Mouse (Mus musculus): ENCODE data around the gene Tfcp2.

The Tfcp2 gene

GRCm38 (mm10) chr15:100473926-100474503 lies 77.8 kb downstream of the Tfcp2 start:
- CTCF ChIA-PET: interaction anchor here in 3 of 4 experiments (0.6 to 2.3 kb wide), 9 partner anchors 8 to 842 kb away, joined by 3 to 13 read pairs (median 3); partner anchors contain the start of gene Smagp (in 1 of the 3)

GRCm38 (mm10) chr15:100470037-100470436 lies 81.8 kb downstream of the Tfcp2 start:
- POLR2A ChIA-PET: interaction anchor here in 2 of 4 experiments (0.9 to 20.6 kb wide), 8 partner anchors 12 to 213 kb away, joined by 3 to 291 read pairs (median 6); partner anchors contain the start of gene Csrnp2 (in 1 of the 2)
- CTCF ChIA-PET: interaction anchor here in 3 of 4 experiments (0.5 to 1.8 kb wide), 8 partner anchors 9 to 213 kb away, joined by 3 to 4 read pairs (median 4); partner anchors contain the start of gene Dazap2 (in 1 of the 3)

More at GRCm38 (mm10) chr15:100473926-100474503, 77.8 kb downstream of the Tfcp2 start:
- POLR2A ChIA-PET: interaction anchor here (0.5 to 20.6 kb wide), 46 partner anchors 8 to 760 kb away, joined by 3 to 291 read pairs (median 3); partner anchors contain the start of genes Dazap2 (in 2 of the 4), Csrnp2 (in 1 of the 4), Galnt6 (in 1 of the 4) and Pou6f1 (in 1 of the 4)

- CTCF ChIA-PET: interaction anchor here in 2 of 4 experiments (0.7 to 1.8 kb wide), 7 partner anchors 8 to 214 kb away, joined by 3 to 4 read pairs (median 4); partner anchors contain the start of gene Dazap2 (in 1 of the 2)
- POLR2A ChIA-PET: interaction anchor here in 3 of 4 experiments (0.8 to 20.6 kb wide), 11 partner anchors 12 to 311 kb away, joined by 3 to 291 read pairs (median 6); partner anchors contain the start of gene Csrnp2 (in 1 of the 3)
These were observed 82.6 kb downstream of the Tfcp2 start for GRCm38 (mm10) chr15:100469189-100469545.

GRCm38 (mm10) chr15:100468295-100469188 lies 83.3 kb downstream of the Tfcp2 start, which contains the start of gene Letmd1:
Gene Letmd1 (plus strand): TSS chr15:100469023.
- ChIA-PET CTCF (interaction anchor here in 3 of 4 experiments (0.6 to 2.2 kb wide), 18 partner anchors 8 to 215 kb away, joined by 3 to 9 read pairs (median 4); partner anchors contain the start of genes Bin2 (in 1 of the 3), Dazap2 (in 1 of the 3), Methig1 (in 1 of the 3) and Mettl7a2 (in 1 of the 3)), POLR2A (interaction anchor here in 3 of 4 experiments (0.6 to 20.6 kb wide), 18 partner anchors 8 to 311 kb away, joined by 3 to 291 read pairs (median 4); partner anchors contain the start of genes Csrnp2 (in 1 of the 3) and Dazap2 (in 1 of the 3))

GRCm38 (mm10) chr15:100467738-100468137 lies 84.1 kb downstream of the Tfcp2 start:
- ChIA-PET CTCF (interaction anchor here (0.6 to 2.2 kb wide), 17 partner anchors 10 to 437 kb away, joined by 3 to 9 read pairs (median 4); partner anchors contain the start of genes Methig1 (in 1 of the 4) and Mettl7a2 (in 1 of the 4)), POLR2A (interaction anchor here in 3 of 4 experiments (0.6 to 20.6 kb wide), 15 partner anchors 8 to 553 kb away, joined by 3 to 291 read pairs (median 4); partner anchors contain the start of genes Csrnp2 (in 1 of the 3) and Dazap2 (in 1 of the 3))

GRCm38 (mm10) chr15:100465432-100465831 lies 86.4 kb downstream of the Tfcp2 start:
- POLR2A ChIA-PET: interaction anchor here (0.6 to 20.6 kb wide), 9 partner anchors 8 to 814 kb away, joined by 3 to 291 read pairs (median 3); partner anchors contain the start of genes Csrnp2 (in 1 of the 4) and Racgap1 (in 1 of the 4)

GRCm38 (mm10) chr15:100463712-100464111 lies 88.1 kb downstream of the Tfcp2 start:
- CTCF ChIA-PET: interaction anchor here (0.6 to 1.4 kb wide), 9 partner anchors 12 to 220 kb away, joined by 3 to 9 read pairs (median 4); no protein-coding TSS in a partner anchor
- POLR2A ChIA-PET: interaction anchor here in 1 of 4 experiments (0.6 to 4.5 kb wide), 4 partner anchors 12 to 325 kb away, joined by 3 to 17 read pairs (median 4); partner anchors contain the start of gene Dazap2

More at GRCm38 (mm10) chr15:100465432-100465831, 86.4 kb downstream of the Tfcp2 start:
- CTCF ChIA-PET: interaction anchor here in 3 of 4 experiments (0.5 to 1.0 kb wide), 9 partner anchors 8 to 249 kb away, joined by 3 to 6 read pairs (median 4); no protein-coding TSS in a partner anchor

- ChIA-PET POLR2A (interaction anchor here in 3 of 4 experiments (0.6 to 4.5 kb wide), 13 partner anchors 10 to 326 kb away, joined by 3 to 17 read pairs (median 4); partner anchors contain the start of genes Dazap2 (in 2 of the 3) and Smagp (in 1 of the 3)), CTCF (interaction anchor here in 3 of 4 experiments (0.6 to 2.2 kb wide), 5 partner anchors 13 to 733 kb away, joined by 3 to 9 read pairs (median 6); no protein-coding TSS in a partner anchor)
These were observed 89.7 kb downstream of the Tfcp2 start for GRCm38 (mm10) chr15:100462086-100462485.

GRCm38 (mm10) chr15:100461646-100462045 lies 90.2 kb downstream of the Tfcp2 start:
- ChIA-PET CTCF (interaction anchor here (0.5 to 2.2 kb wide), 27 partner anchors 8 to 1989 kb away, joined by 3 to 11 read pairs (median 4); partner anchors contain the start of gene Dip2b (in 1 of the 4)), POLR2A (interaction anchor here in 3 of 4 experiments (0.6 to 4.5 kb wide), 26 partner anchors 10 to 326 kb away, joined by 3 to 17 read pairs (median 4); partner anchors contain the start of genes Dazap2 (in 2 of the 3), Gm5475 (in 1 of the 3) and Smagp (in 1 of the 3))

- POLR2A ChIA-PET: interaction anchor here in 3 of 4 experiments (0.6 to 4.5 kb wide), 25 partner anchors 9 to 563 kb away, joined by 3 to 17 read pairs (median 3); partner anchors contain the start of genes Dazap2 (in 1 of the 3), Gm5475 (in 1 of the 3) and Smagp (in 1 of the 3)
- CTCF ChIA-PET: interaction anchor here (0.5 to 2.2 kb wide), 26 partner anchors 9 to 776 kb away, joined by 3 to 11 read pairs (median 4); partner anchors contain the start of genes Dazap2 (in 1 of the 4) and Dip2b (in 1 of the 4)
These were observed 90.9 kb downstream of the Tfcp2 start for GRCm38 (mm10) chr15:100460942-100461341.

GRCm38 (mm10) chr15:100458055-100458454 lies 93.8 kb downstream of the Tfcp2 start:
- POLR2A ChIA-PET: interaction anchor here in 3 of 4 experiments (0.6 to 1.3 kb wide), 9 partner anchors 11 to 179 kb away, joined by 3 to 6 read pairs (median 3); partner anchors contain the start of genes Csrnp2 (in 1 of the 3), Dazap2 (in 1 of the 3) and Smagp (in 1 of the 3)

GRCm38 (mm10) chr15:100457340-100457739 lies 94.5 kb downstream of the Tfcp2 start:
- POLR2A ChIA-PET: interaction anchor here in 3 of 4 experiments (0.7 to 1.3 kb wide), 7 partner anchors 11 to 164 kb away, joined by 3 to 4 read pairs (median 3); no protein-coding TSS in a partner anchor
- CTCF ChIA-PET: interaction anchor here (0.5 to 2.8 kb wide), 89 partner anchors 8 to 1944 kb away, joined by 3 to 30 read pairs (median 4); partner anchors contain the start of genes Dip2b (in 2 of the 4), Pou6f1 (in 2 of the 4), Acvr1b (in 1 of the 4) and Dazap2 (in 1 of the 4)

More at GRCm38 (mm10) chr15:100458055-100458454, 93.8 kb downstream of the Tfcp2 start:
- CTCF ChIA-PET: interaction anchor here (0.5 to 2.8 kb wide), 83 partner anchors 9 to 1944 kb away, joined by 3 to 30 read pairs (median 4); partner anchors contain the start of genes Dazap2 (in 2 of the 4), Dip2b (in 1 of the 4), Gm5475 (in 1 of the 4) and Mettl7a3 (in 1 of the 4)

- POLR2A ChIA-PET: interaction anchor here in 3 of 4 experiments (0.6 to 1.3 kb wide), 7 partner anchors 11 to 458 kb away, joined by 3 to 4 read pairs (median 3); no protein-coding TSS in a partner anchor
- CTCF ChIA-PET: interaction anchor here (0.5 to 2.8 kb wide), 43 partner anchors 7 to 1943 kb away, joined by 3 to 30 read pairs (median 4); partner anchors contain the start of genes Dip2b (in 2 of the 4), Pou6f1 (in 2 of the 4) and Slc11a2 (in 1 of the 4)
These were observed 95.3 kb downstream of the Tfcp2 start for GRCm38 (mm10) chr15:100456356-100456991.

- ChIA-PET CTCF (interaction anchor here in 3 of 4 experiments (0.7 to 2.3 kb wide), 5 partner anchors 16 to 446 kb away, joined by 3 to 9 read pairs (median 3); partner anchors contain the start of genes Gm5475 (in 1 of the 3) and Slc11a2 (in 1 of the 3)), POLR2A (interaction anchor here in 3 of 4 experiments (0.6 to 2.3 kb wide), 8 partner anchors 9 to 794 kb away, joined by 3 to 17 read pairs (median 4); partner anchors contain the start of genes Gm5475 (in 1 of the 3) and Pou6f1 (in 1 of the 3))
These were observed 99.3 kb downstream of the Tfcp2 start for GRCm38 (mm10) chr15:100452486-100452885.

- ChIA-PET POLR2A (interaction anchor here in 2 of 4 experiments (0.6 to 2.3 kb wide), 23 partner anchors 8 to 250 kb away, joined by 3 to 17 read pairs (median 3); partner anchors contain the start of genes Gm5475 (in 1 of the 2) and Pou6f1 (in 1 of the 2)), CTCF (interaction anchor here (0.5 to 2.3 kb wide), 17 partner anchors 10 to 479 kb away, joined by 3 to 9 read pairs (median 3); partner anchors contain the start of genes Gm5475 (in 1 of the 4) and Slc11a2 (in 1 of the 4))
These were observed 100.6 kb downstream of the Tfcp2 start for GRCm38 (mm10) chr15:100451245-100451644.
